Mouse (Mus musculus) embryonic stem cell, embryonic (primary cell): Measurements from ENCODE around the gene AU040320.

Experiments
- CTCF ChIA-PET, 4 experiments: fragments of 300-600 bp in 2 of 4; fragments of 350-600 bp in 2 of 4; sonication (Branson Sonifier 250); formaldehyde crosslinking; loops; one replicate each; lab custom pipeline; 2022; ENCODE audit warnings: inconsistent platforms in 2 of 4; lab: Charles Lee
- POLR2A ChIA-PET, 4 experiments: fragments of 300-600 bp in 2 of 4; fragments of 350-600 bp in 2 of 4; sonication (Branson Sonifier 250); formaldehyde crosslinking; loops; one replicate each; lab custom pipeline; 2022; ENCODE audit warnings: antibody characterized with exemption in 4 of 4, inconsistent platforms in 1 of 4; lab: Charles Lee

The AU040320 gene

GRCm38 (mm10) chr4:126850019-126850777, 96.9 kb downstream of the AU040320 start:
- POLR2A ChIA-PET, result interaction anchor here in 2 of 4 experiments (0.6 to 2.4 kb wide), 7 partner anchors 9 to 387 kb away, joined by 3 to 13 read pairs (median 5); partner anchors contain the start of genes AU040320 (in 1 of the 2) and Ncdn (in 1 of the 2)
- CTCF ChIA-PET, result interaction anchor here in 3 of 4 experiments (0.7 to 3.1 kb wide), 7 partner anchors 8 to 138 kb away, joined by 3 to 11 read pairs (median 4); no protein-coding TSS in a partner anchor

GRCm38 (mm10) chr4:126850778-126851080, 97.4 kb downstream of the AU040320 start:
- ChIA-PET CTCF (interaction anchor here in 3 of 4 experiments (0.6 to 3.1 kb wide), 5 partner anchors 8 to 11 kb away, joined by 3 to 11 read pairs (median 3); no protein-coding TSS in a partner anchor), POLR2A (interaction anchor here in 2 of 4 experiments (0.6 to 2.4 kb wide), 7 partner anchors 9 to 387 kb away, joined by 3 to 13 read pairs (median 5); partner anchors contain the start of genes AU040320 (in 1 of the 2) and Ncdn (in 1 of the 2))

GRCm38 (mm10) chr4:126852971-126853370, 99.6 kb downstream of the AU040320 start:
- ChIA-PET CTCF (interaction anchor here in 2 of 4 experiments (0.6 to 3.1 kb wide), 6 partner anchors 9 to 140 kb away, joined by 3 to 11 read pairs (median 4); no protein-coding TSS in a partner anchor), POLR2A (interaction anchor here in 2 of 4 experiments (0.8 to 2.2 kb wide), 10 partner anchors 9 to 530 kb away, joined by 3 to 11 read pairs (median 4); no protein-coding TSS in a partner anchor)

DNA sequence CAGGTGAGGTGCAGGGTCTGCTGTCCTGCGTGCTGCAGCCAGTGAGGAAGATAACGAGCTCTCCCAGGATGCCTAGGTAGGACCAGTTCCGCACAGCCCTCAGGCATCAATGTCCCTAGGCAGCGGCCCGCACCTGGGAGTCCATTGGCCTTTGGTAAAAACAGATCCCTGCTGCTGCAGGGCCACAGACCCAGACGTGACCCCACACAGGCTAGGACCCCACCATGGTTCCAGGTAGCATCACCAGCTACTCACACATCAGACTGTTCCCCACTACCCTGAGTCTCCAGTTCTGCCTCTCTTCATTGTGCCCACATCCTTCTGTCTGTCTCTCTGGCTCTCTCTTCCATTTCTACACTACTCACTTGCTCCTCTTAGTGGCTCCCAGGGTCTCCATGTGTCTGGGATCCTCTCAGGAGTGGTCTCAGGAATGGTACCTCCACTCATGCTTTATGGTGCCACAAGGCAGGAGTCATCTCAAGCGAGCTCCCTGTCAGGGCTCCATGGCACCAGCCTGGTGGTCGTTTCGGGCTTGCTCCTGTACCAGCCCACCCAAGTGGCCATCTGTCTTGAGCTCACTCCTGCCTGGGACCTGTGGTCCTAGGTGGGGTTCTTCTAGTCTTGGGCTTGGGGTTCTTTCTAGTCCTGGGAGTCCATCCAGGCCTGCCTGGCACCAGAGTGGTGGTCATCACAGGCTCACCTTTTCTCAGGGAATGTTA, 107.1 kb downstream of the AU040320 start:
- CTCF ChIA-PET, result interaction anchor here (0.5 to 1.7 kb wide), 6 partner anchors 11 to 260 kb away, joined by 3 to 7 read pairs (median 3); no protein-coding TSS in a partner anchor
- POLR2A ChIA-PET, result interaction anchor here in 2 of 4 experiments (0.7 to 1.7 kb wide), 10 partner anchors 8 to 160 kb away, joined by 3 to 11 read pairs (median 4); partner anchors contain the start of gene Sfpq (in 1 of the 2)

- POLR2A ChIA-PET, result interaction anchor here in 3 of 4 experiments (0.6 to 1.8 kb wide), 13 partner anchors 8 to 188 kb away, joined by 3 to 13 read pairs (median 3); partner anchors contain the start of gene Psmb2 (in 2 of the 3)
Measured at GRCm38 (mm10) chr4:126861514-126862266, 108.3 kb downstream of the AU040320 start.

GRCm38 (mm10) chr4:126868699-126869098, 115.4 kb downstream of the AU040320 start:
- ChIA-PET POLR2A (interaction anchor here in 3 of 4 experiments (0.6 to 3.0 kb wide), 31 partner anchors 9 to 666 kb away, joined by 3 to 22 read pairs (median 4); partner anchors contain the start of genes Sfpq (in 2 of the 3), AU040320 (in 1 of the 3), Gjb5 (in 1 of the 3) and Smim12 (in 1 of the 3)), CTCF (interaction anchor here in 2 of 4 experiments (0.6 to 1.2 kb wide), 6 partner anchors 12 to 314 kb away, joined by 3 to 7 read pairs (median 4); no protein-coding TSS in a partner anchor)

More at GRCm38 (mm10) chr4:126861514-126862266, 108.3 kb downstream of the AU040320 start:
- CTCF ChIA-PET, result interaction anchor here (0.5 to 1.9 kb wide), 16 partner anchors 9 to 594 kb away, joined by 3 to 9 read pairs (median 3); no protein-coding TSS in a partner anchor

DNA sequence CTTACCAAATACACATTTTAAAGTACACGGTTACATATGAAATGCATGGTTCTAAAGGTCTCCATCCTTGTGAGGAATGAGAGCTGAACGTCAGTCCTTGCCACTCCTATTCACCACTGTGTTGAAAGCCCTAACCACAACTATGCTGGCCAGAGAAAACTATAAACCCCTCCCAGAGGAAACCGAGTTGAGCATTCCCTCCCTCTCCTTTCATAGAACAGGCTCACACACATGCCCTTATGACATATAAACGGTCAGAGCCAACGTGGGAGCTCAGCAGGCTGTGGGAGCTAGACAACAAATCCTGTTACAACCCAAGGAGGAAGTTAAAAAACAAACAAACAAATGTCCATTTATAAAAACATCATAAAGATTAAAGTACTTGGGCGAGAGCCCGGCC, 119.4 kb downstream of the AU040320 start:
- ChIA-PET CTCF (interaction anchor here in 1 of 4 experiments (1.0 kb wide), 1 partner anchor 120 kb away, joined by 3 read pairs; no protein-coding TSS in a partner anchor), POLR2A (interaction anchor here in 1 of 4 experiments (1.0 to 1.4 kb wide), 6 partner anchors 10 to 195 kb away, joined by 3 to 5 read pairs (median 4); partner anchors contain the start of gene Psmb2)

- POLR2A ChIA-PET, result interaction anchor here in 2 of 4 experiments (1.2 to 2.0 kb wide), 3 partner anchors 11 to 22 kb away, joined by 3 to 5 read pairs (median 4); no protein-coding TSS in a partner anchor
- CTCF ChIA-PET, result interaction anchor here in 2 of 4 experiments (0.5 to 0.6 kb wide), 2 partner anchors 43 to 104 kb away, joined by 3 read pairs; no protein-coding TSS in a partner anchor
Measured at GRCm38 (mm10) chr4:126879560-126880275, 126.4 kb downstream of the AU040320 start.

DNA sequence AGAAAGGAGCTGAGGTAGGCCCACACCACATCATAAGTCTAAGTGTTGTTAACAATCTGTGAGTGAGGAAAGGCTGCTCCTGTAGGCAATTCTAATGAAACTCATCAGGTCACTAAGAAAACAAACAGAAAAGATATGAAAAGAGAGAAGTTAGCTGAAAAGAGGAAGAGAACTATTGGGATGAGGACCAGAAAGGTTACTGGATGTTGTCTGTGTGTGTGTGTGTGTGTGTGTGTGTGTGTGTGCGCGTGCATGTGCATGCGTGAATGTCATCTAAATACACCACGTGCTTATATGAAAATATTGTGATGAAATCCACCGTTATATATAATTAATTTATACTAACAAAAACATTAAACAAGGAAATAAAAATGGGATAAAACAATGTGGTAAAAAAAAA, 130.3 kb downstream of the AU040320 start:
- POLR2A ChIA-PET, result interaction anchor here in 3 of 4 experiments (0.6 to 1.9 kb wide), 6 partner anchors 13 to 105 kb away, joined by 3 to 8 read pairs (median 3); no protein-coding TSS in a partner anchor
- CTCF ChIA-PET, result interaction anchor here in 1 of 4 experiments (0.6 kb wide), 1 partner anchor 13 kb away, joined by 3 read pairs; no protein-coding TSS in a partner anchor

DNA sequence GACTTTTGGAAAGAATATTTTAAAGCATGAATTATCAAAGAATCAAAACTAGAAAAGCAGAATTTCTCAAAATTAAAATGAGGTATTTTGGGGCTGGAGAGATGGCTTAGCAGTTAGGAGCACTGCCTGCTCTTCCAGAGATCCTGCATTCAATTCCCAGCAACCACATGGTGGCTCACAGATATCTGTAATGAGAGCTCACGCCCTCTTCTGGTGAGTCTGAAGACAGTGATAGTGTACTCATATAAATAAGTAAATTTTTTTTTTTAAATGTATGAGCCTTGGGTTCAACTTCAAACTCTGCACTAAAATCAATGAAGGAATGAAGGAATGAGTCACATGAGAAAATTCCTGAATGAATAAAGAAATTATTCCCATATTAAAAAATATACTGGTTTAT, 132.6 kb downstream of the AU040320 start:
- CTCF ChIA-PET, result interaction anchor here in 2 of 4 experiments (0.6 to 1.6 kb wide), 5 partner anchors 17 to 107 kb away, joined by 3 to 4 read pairs (median 3); no protein-coding TSS in a partner anchor
- POLR2A ChIA-PET, result interaction anchor here in 1 of 4 experiments (0.9 to 1.9 kb wide), 2 partner anchors 18 to 136 kb away, joined by 3 to 5 read pairs; no protein-coding TSS in a partner anchor

DNA sequence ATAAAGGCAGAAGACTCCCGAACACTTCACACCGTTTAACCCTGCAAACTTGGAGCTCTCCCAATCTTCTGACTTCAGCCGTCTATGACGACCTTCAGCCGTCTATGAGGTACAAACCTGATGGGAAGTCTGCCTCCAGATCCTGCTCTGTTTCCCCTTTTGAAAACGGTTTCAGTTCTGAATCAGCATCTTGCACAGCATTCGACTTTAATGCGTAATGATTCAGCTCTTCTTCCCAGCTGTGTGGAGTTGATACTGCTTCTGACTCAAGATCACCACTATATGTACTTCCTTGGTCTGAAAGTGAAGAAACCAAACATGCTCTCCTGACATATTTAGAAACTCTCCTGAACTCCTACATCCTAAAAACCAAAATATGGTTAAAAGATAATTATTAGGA, 136.5 kb downstream of the AU040320 start:
- ChIA-PET CTCF (interaction anchor here in 1 of 4 experiments (0.7 kb wide), 1 partner anchor 13 kb away, joined by 6 read pairs; no protein-coding TSS in a partner anchor), POLR2A (interaction anchor here in 2 of 4 experiments (1.0 to 2.6 kb wide), 6 partner anchors 9 to 150 kb away, joined by 3 to 8 read pairs (median 3); partner anchors contain the start of gene Sfpq (in 1 of the 2))
